Mouse (Mus musculus): ENCODE results near the gene Zbtb8b. TPM values are rescaled to one million over a fixed set of nuclear protein-coding genes. Genes with fewer than 3 reads are reported as not detected.

The Zbtb8b gene
- polyA plus RNA-seq, 1 experiment from 2014 or later = 2.4 TPM

DNA sequence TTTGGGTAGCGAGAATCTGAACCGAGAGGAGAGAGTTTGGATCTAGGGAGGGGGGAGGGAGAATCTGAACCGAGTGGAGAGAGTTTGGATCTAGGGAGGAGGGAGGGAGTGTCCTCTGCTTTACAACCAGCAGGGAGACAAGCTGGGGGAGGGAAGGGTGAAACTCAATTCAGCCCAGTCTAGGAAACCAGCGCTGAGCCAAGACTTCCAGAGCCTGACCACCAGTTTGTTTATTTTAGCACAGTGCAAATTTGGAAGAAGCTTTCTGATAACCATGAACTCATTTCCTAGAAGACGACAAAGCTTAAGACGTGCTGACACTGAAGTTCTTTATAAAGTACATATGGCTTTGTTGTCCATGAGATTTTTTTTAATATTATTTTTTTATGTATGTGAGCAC, 56.2 kb downstream of the Zbtb8b start:
- ATAC-seq (replicated peaks; ENCODE audit: low FRiP score) = no peak
- no peak overlapping the region; the same call in 1 of the 2 replicates for H3K27ac ChIP-seq (ENCODE audit: low read depth, low read length)
- peaks cover 4% of the 10 kb centered on the region; the same call in 1 of the 2 replicates for H3K27me3 ChIP-seq (replicated peaks; ENCODE audit: control insufficient read depth, insufficient read depth, low read length)
- H3K36me3 ChIP-seq (ENCODE audit: control insufficient read depth, insufficient read depth, low read length) = no peaks in the 10 kb centered on the region
- H3K9me3 ChIP-seq (ENCODE audit: control insufficient read depth, low read length) = no peaks in the 10 kb centered on the region
- H3K4me1 ChIP-seq (replicated peaks; ENCODE audit: control insufficient read depth, insufficient read depth, low read length) = peaks cover 12% of the 10 kb centered on the region
- DNase-seq (ENCODE audit: low spot score) = no peak
- 32% methylated on average over 6 of the region's 6 CpGs for WGBS
- no peak overlapping the region for H3K4me3 ChIP-seq (ENCODE audit: low read depth, low read length)
- no peak overlapping the region for H3K4me2 ChIP-seq
- H3K9ac ChIP-seq (ENCODE audit: low read depth, low read length) = no peak overlapping the region

GRCm38 (mm10) chr4:129383586-129383985, 57.1 kb downstream of the Zbtb8b start:
- no peak overlapping the region for H3K4me2 ChIP-seq
- 88% methylated on average over 3 of the region's 3 CpGs for WGBS
- H3K4me1 ChIP-seq (replicated peaks; ENCODE audit: control insufficient read depth, insufficient read depth, low read length) = peaks cover 12% of the 10 kb centered on the region
- DNase-seq (ENCODE audit: low spot score) (no peak), ATAC-seq (replicated peaks; ENCODE audit: low FRiP score) (no peak)
- H3K4me3 ChIP-seq (ENCODE audit: low read depth, low read length) = no peak overlapping the region
- H3K27ac ChIP-seq (ENCODE audit: low read depth, low read length) = no peak overlapping the region
- no peak overlapping the region for H3K9ac ChIP-seq (ENCODE audit: low read depth, low read length)
- no peaks in the 10 kb centered on the region for H3K36me3 ChIP-seq (ENCODE audit: control insufficient read depth, insufficient read depth, low read length)
- no peaks in the 10 kb centered on the region for H3K9me3 ChIP-seq (ENCODE audit: control insufficient read depth, low read length)
- H3K27me3 ChIP-seq (replicated peaks; ENCODE audit: control insufficient read depth, insufficient read depth, low read length) = peaks cover 9% of the 10 kb centered on the region

GRCm38 (mm10) chr4:129382488-129382887, 58.2 kb downstream of the Zbtb8b start:
- ATAC-seq (replicated peaks; ENCODE audit: low FRiP score) (no peak), DNase-seq (ENCODE audit: low spot score) (no peak)
- H3K9me3 ChIP-seq (ENCODE audit: control insufficient read depth, low read length) = no peaks in the 10 kb centered on the region
- no peak overlapping the region for H3K9ac ChIP-seq (ENCODE audit: low read depth, low read length)
- WGBS = 87% methylated on average over 2 of the region's 2 CpGs
- H3K4me2 ChIP-seq = no peak overlapping the region
- no peak overlapping the region for H3K4me3 ChIP-seq (ENCODE audit: low read depth, low read length)
- H3K27ac ChIP-seq (ENCODE audit: low read depth, low read length) = no peak overlapping the region
- peaks cover 19% of the 10 kb centered on the region for H3K27me3 ChIP-seq (replicated peaks; ENCODE audit: control insufficient read depth, insufficient read depth, low read length)
- H3K4me1 ChIP-seq (replicated peaks; ENCODE audit: control insufficient read depth, insufficient read depth, low read length) = peaks cover 12% of the 10 kb centered on the region
- no peaks in the 10 kb centered on the region for H3K36me3 ChIP-seq (ENCODE audit: control insufficient read depth, insufficient read depth, low read length)

DNA sequence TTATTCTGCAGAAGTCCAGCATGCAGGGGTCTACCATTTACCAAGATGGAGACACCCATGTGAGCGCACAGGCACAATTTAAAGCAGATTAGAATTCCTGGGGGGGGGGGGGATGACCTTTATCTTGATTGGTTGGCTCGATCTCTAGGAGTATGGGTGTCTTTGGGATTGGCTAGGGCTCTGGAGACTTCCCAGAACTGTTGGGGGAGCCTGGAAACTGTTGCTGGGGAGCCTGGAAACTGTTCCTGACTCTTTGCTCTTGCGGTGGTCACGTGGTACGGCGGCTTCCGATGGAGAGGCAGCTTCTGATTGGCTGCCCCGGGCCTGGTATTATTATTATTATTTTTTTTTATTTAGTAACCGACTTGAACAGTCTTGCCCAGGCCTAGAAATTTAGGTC, 58.6 kb downstream of the Zbtb8b start:
- Histone ChIP-seq H3K4me1 (replicated peaks; ENCODE audit: control insufficient read depth, insufficient read depth, low read length) (peaks cover 12% of the 10 kb centered on the region), H3K4me2 (no peak overlapping the region), H3K9ac (ENCODE audit: low read depth, low read length) (no peak overlapping the region), H3K27ac (ENCODE audit: low read depth, low read length) (no peak overlapping the region), H3K36me3 (ENCODE audit: control insufficient read depth, insufficient read depth, low read length) (no peaks in the 10 kb centered on the region), H3K9me3 (ENCODE audit: control insufficient read depth, low read length) (no peaks in the 10 kb centered on the region), H3K27me3 (replicated peaks; ENCODE audit: control insufficient read depth, insufficient read depth, low read length) (peaks cover 24% of the 10 kb centered on the region), H3K4me3 (ENCODE audit: low read depth, low read length) (no peak overlapping the region)
- ATAC-seq (replicated peaks; ENCODE audit: low FRiP score) (no peak), DNase-seq (ENCODE audit: low spot score) (no peak)
- WGBS = 82% methylated on average over 9 of the region's 9 CpGs

DNA sequence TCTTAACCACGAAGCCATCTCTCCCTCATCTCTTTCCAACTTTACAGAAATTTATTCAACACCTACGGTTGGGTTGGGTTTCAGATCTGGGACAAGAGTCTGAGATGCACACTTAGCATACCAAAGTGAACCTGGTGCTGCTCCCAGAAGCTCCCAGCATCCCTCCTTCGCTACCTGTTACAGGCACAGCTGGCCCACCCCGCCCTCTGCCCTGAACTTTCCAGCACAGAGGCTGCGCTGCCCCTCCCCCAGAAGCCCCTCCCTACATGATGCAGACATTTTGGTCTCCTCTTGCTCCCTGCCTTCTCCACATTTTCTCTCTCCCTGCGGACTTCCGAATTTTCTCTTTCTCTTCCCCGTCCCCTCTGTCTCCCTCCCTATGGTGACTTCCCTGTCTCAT, 59.5 kb downstream of the Zbtb8b start:
- Histone ChIP-seq H3K9me3 (ENCODE audit: control insufficient read depth, low read length) (no peaks in the 10 kb centered on the region), H3K36me3 (ENCODE audit: control insufficient read depth, insufficient read depth, low read length) (no peaks in the 10 kb centered on the region), H3K27ac (ENCODE audit: low read depth, low read length) (no peak overlapping the region), H3K27me3 (replicated peaks; ENCODE audit: control insufficient read depth, insufficient read depth, low read length) (peaks cover 29% of the 10 kb centered on the region), H3K9ac (ENCODE audit: low read depth, low read length) (no peak overlapping the region), H3K4me1 (replicated peaks; ENCODE audit: control insufficient read depth, insufficient read depth, low read length) (peaks cover 10% of the 10 kb centered on the region), H3K4me2 (no peak overlapping the region), H3K4me3 (ENCODE audit: low read depth, low read length) (no peak overlapping the region)
- no peak for DNase-seq (ENCODE audit: low spot score)
- WGBS = 78% methylated on average over 8 of the region's 8 CpGs
- no peak for ATAC-seq (replicated peaks; ENCODE audit: low FRiP score)

GRCm38 (mm10) chr4:129379805-129380204, 60.8 kb downstream of the Zbtb8b start:
- ATAC-seq (replicated peaks; ENCODE audit: low FRiP score) (no peak), DNase-seq (ENCODE audit: low spot score) (no peak)
- Histone ChIP-seq H3K27ac (ENCODE audit: low read depth, low read length) (no peak overlapping the region), H3K4me3 (ENCODE audit: low read depth, low read length) (no peak overlapping the region), H3K27me3 (replicated peaks; ENCODE audit: control insufficient read depth, insufficient read depth, low read length) (peaks cover 32% of the 10 kb centered on the region), H3K9me3 (ENCODE audit: control insufficient read depth, low read length) (no peaks in the 10 kb centered on the region), H3K4me1 (replicated peaks; ENCODE audit: control insufficient read depth, insufficient read depth, low read length) (peaks cover 4% of the 10 kb centered on the region), H3K4me2 (no peak overlapping the region), H3K9ac (ENCODE audit: low read depth, low read length) (no peak overlapping the region), H3K36me3 (ENCODE audit: control insufficient read depth, insufficient read depth, low read length) (no peaks in the 10 kb centered on the region)
- 56% methylated on average over 3 of the region's 3 CpGs for whole genome bisulfite sequencing

GRCm38 (mm10) chr4:129377601-129378390, 62.9 kb downstream of the Zbtb8b start, which contains the start of gene Zbtb8a:
Gene Zbtb8a, minus strand, starts transcription at chr4:129378116.
- H3K27me3 ChIP-seq (replicated peaks; ENCODE audit: control insufficient read depth, insufficient read depth, low read length) = peaks cover 32% of the 10 kb centered on the region
- DNase-seq (ENCODE audit: low spot score) = peak; percentile 62
- H3K9ac ChIP-seq (ENCODE audit: low read depth, low read length) = peak within 1 kb of the TSS; percentile 82
- H3K9me3 ChIP-seq (ENCODE audit: control insufficient read depth, low read length) = no peaks in the 10 kb centered on the region
- peaks cover 4% of the 10 kb centered on the region for H3K4me1 ChIP-seq (replicated peaks; ENCODE audit: control insufficient read depth, insufficient read depth, low read length)
- peak; percentile 61; the same call in 1 of the 2 replicates for ATAC-seq (replicated peaks; ENCODE audit: low FRiP score)
- H3K27ac ChIP-seq (ENCODE audit: low read depth, low read length) = peak within 1 kb of the TSS; percentile 43; the same call in 1 of the 2 replicates
- peak within 1 kb of the TSS; percentile 84 for H3K4me3 ChIP-seq (ENCODE audit: low read depth, low read length)
- H3K36me3 ChIP-seq (ENCODE audit: control insufficient read depth, insufficient read depth, low read length) = no peaks in the 10 kb centered on the region
- 2% methylated on average over 65 of the region's 65 CpGs for WGBS
- H3K4me2 ChIP-seq = peak within 1 kb of the TSS; percentile 87

- peaks cover 4% of the 10 kb centered on the region for H3K4me1 ChIP-seq (replicated peaks; ENCODE audit: control insufficient read depth, insufficient read depth, low read length)
- ATAC-seq (replicated peaks; ENCODE audit: low FRiP score) = peak; percentile 78
These were observed 63.6 kb downstream of the Zbtb8b start for GRCm38 (mm10) chr4:129376961-129377545.

More at GRCm38 (mm10) chr4:129376961-129377545, 63.6 kb downstream of the Zbtb8b start:
- DNase-seq (ENCODE audit: low spot score) = peak; percentile 61
- Histone ChIP-seq H3K9me3 (ENCODE audit: control insufficient read depth, low read length) (no peaks in the 10 kb centered on the region), H3K4me2 (peak overlapping the region; percentile 87), H3K36me3 (ENCODE audit: control insufficient read depth, insufficient read depth, low read length) (no peaks in the 10 kb centered on the region), H3K4me3 (ENCODE audit: low read depth, low read length) (peak overlapping the region; percentile 84), H3K27me3 (replicated peaks; ENCODE audit: control insufficient read depth, insufficient read depth, low read length) (peaks cover 32% of the 10 kb centered on the region), H3K27ac (ENCODE audit: low read depth, low read length) (peak overlapping the region; percentile 43; the same call in 1 of the 2 replicates), H3K9ac (ENCODE audit: low read depth, low read length) (peak overlapping the region; percentile 82)
- WGBS = 1% methylated on average over 67 of the region's 68 CpGs

All from liver, embryonic 11.5 days (tissue).